Mouse (Mus musculus): ENCODE results near the gene Gm17324.
A peak's percentile ranks its signal among the peaks of the same experiment; 100 is the strongest.
"Not testable (repeated sequence)": the region's sequence is repeated elsewhere in the genome, so short reads cannot be mapped to it uniquely, and the experiment has no call there.

Gm17324 gene

DNA sequence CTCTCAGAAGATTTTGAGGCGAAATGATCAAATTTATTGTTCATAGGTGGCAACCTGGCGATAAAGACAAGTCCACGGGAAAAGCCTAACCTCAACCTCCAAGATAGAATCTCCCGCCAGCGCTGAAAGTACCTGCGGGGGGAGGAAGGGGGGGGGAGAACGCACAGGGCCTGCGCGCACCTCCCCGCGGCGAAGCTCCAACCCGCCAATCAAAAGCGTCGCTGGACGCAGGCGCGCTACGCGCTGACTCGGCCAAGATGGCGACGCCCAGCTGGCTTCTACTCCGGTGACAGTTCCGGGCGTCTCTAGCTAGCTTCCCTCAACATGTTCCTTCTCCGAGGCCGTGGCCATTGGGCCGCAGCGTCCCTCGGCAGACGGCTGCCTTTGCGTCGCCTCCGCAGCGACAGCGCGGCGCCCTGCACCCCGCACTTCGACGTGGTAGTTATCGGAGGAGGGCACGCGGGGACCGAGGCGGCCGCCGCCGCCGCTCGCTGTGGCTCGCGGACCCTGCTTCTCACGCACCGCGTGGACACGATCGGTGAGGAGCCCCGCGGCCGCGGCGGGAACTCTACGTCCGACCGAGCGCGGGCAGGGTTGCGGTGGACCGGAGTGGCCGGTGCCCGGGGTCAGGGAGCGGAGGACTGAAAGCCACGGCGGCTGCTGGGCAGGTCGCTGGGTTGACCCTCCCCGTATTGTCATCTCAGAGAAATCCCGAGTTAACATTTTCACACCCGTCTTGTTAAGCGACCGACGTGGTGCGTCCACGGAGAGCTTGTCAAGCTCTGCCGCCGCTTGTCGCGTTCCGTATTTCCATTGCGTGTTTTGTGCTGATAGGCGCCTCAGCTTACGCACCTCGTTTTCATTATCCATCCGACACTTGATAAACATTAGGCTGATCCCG is at the start of gene Gm17324, which contains the start of gene Mto1:
Gm17324 (minus strand) TSS at position 814 of the 901 bp plus-strand sequence.
Mto1 (plus strand) TSS at position 236 of the 901 bp plus-strand sequence.
- peak; percentile 73 for DNase-seq (ENCODE audit: low read depth, low spot score)

DNA sequence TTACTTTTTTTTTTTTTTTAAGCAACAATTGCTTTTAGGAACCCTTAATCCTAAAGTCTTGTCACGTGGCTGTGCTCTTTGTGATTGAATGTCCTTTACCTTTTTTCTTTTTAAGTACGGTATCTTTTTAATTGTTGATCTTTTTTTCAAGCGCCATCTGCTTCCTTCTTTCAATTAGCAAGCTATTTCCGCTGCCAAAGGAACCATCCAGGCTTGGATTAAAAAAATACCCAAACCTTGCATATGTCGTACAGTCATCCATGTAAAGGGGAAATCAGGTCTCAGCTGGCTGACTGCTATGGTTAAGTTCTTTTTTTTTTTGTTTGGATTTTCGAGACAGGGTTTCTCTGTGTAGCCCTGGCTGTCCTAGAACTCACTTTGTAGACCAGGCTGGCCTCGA is 44.6 kb upstream of the Gm17324 start:
- DNase-seq (ENCODE audit: low read depth, low spot score): no peak

DNA sequence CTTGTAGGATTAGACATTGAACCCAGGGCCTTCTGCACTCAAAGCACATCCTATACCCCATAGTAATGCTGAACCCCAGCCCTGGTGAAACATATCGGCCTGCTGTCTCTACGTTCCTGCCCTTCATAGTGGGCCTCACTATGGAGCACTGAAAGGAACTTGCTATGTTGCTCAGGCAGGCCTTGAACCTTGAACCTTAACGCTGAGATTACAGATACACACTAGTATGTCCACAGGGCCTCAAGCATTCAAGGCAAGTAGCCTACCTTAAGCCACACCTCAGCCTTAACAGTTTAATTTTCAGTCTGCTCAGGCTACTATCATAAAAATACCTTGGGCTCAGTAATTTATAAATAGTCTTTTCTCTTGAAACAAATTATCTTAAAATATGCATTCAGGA is 43.7 kb upstream of the Gm17324 start:
- DNase-seq (ENCODE audit: low read depth, low spot score): no peak

DNA sequence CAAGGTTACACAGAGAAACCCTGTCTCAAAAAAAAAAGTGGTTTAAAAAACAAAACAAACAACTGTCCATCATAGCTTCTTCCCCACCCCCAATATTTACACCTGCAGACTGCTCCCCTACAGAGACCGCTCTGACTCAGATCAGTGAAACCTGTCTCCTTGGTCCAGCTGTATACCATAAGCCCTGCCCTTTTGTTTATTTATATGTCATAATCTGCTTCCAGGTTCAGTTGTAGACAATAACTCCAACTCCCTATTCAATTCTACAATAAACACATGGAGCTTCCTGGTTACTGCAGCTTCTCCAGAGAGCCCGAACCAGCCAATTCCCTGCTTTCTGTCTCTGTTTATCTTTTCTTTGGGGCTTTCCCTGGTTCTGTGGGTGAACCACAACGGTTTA is 42.6 kb upstream of the Gm17324 start:
- DNase-seq (ENCODE audit: low read depth, low spot score): no peak

- DNase-seq (ENCODE audit: low read depth, low spot score): no peak
Measured at GRCm38 (mm10) chr9:78488890-78489420, 40.4 kb upstream of the Gm17324 start, which contains the start of gene Eef1a1. Gene Eef1a1 (minus strand): TSS chr9:78489151.

GRCm38 (mm10) chr9:78488021-78488420 is 39.4 kb upstream of the Gm17324 start:
- not testable (repeated sequence) for DNase-seq (ENCODE audit: low read depth, low spot score)

GRCm38 (mm10) chr9:78484660-78485059 is 36.1 kb upstream of the Gm17324 start:
- no peak for DNase-seq (ENCODE audit: low read depth, low spot score)

DNA sequence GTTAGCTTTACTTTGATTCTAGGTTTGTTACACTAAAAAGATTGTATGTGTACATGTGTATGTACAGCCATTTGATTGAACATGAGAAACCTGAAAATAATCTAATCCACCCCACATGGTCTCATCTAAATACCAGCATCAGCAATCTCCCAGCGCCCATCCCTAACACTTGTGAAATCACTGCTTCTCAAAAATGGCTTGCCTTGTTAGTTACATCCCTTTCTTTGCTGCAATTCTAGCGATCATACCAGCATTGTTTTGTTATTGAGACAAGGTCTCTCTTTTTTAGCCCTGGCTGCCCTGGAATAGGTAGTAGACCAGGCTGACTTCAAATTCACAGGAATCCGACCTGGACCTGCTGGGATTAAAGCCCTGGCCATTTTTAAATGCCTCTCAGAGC is 33.8 kb upstream of the Gm17324 start:
- no peak for DNase-seq (ENCODE audit: low read depth, low spot score)

DNA sequence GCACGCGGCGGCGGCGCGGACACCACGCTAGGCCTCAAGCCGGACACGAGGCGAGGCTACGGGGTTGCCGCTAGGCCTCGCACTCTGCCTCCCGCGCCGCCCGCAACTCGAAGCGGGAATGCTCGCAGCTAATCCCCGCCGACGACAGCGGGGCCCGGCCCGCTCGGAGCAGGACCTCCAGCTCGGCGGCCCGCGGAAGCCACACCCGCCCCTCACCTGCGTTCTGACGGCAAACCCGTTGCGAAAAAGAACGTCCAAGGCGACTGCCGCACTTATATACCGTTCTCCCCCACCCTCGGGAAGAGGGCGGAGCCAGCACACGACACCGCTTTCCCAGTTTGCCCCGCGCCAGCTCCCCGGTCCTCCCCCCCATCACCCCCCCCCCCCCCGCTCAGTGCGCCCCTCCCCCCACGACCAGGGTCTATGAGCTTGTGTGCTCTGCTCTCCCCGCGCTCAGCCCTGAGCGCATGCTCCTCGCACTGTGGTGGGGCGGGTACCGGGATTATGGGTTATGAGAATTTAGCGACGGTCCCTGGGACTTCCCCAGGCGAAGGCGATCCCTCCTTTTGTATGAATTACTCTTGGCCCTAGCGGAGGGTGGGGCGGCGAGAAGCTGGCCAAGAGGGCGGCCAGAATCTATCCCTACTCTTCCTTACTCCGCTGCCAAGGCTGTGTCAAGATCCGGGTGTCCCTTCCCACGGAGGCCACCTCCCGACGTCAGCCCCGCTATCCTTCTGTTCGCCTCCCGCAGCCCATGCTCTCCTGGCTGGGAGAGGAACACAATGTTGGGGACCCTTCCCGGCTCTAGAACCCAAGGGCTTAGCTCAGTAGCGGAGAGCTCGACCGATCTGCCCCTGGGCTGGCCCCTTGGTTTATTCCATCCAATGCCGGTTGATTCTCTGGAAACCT is 33.1 kb upstream of the Gm17324 start:
- peak; percentile 94 for DNase-seq (ENCODE audit: low read depth, low spot score)

GRCm38 (mm10) chr9:78480706-78481358 is 32.2 kb upstream of the Gm17324 start:
- no peak for DNase-seq (ENCODE audit: low read depth, low spot score)

DNA sequence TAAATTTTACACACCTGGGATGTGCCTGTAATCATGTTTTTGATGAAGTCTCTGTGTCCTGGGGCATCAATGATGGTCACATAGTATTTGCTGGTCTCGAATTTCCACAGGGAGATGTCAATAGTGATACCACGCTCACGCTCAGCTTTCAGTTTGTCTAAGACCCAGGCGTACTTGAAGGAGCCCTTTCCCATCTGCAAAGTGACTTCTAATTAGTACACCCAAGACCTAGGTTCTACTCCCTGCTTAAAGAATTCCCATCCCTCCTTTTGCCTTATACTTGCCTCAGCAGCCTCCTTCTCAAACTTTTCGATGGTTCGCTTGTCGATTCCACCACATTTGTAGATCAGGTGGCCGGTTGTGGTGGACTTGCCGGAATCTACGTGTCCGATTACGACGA is 31.6 kb upstream of the Gm17324 start:
- DNase-seq (ENCODE audit: low read depth, low spot score): not testable (repeated sequence)

DNA sequence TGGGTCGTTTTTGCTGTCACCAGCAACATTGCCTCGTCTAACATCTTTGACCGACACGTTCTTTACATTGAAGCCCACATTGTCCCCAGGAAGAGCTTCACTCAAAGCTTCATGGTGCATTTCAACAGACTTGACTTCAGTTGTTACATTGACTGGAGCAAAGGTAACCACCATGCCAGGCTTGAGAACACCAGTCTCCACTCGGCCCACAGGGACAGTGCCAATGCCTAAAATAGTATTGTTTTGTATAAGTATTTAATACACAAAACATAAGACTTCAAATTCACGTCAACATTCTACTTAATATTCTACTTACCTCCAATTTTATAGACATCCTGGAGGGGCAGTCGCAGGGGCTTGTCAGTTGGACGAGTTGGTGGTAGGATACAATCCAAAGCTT is 30.7 kb upstream of the Gm17324 start:
- DNase-seq (ENCODE audit: low read depth, low spot score): not testable (repeated sequence)

DNA sequence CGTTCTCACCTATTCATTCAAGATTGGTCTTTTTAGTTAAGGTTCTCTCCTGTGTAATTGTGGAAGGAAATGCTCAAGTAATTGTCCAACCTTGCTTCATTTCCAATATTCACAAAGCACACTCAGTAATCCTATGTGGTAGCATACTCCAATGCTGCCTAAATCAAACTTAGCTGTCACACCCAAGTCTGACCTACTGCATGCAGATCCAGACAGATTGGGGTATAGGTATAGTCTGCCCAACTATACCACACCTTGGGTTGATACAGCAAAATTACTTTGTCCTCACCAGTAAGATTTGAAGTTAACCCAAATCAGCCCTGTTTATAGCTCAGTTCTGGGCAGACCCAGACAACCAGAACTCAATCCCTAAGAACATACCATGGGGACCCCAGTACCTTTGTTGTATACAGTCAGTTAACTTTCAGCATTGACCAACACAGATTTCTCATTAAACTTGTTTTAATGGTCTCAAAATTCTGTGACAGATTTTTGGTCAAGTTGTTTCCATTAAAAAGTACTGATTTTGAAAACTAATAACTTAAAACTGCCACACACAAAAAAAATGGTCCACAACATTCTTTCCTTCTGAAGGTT is 29.5 kb upstream of the Gm17324 start:
- not testable (repeated sequence) for DNase-seq (ENCODE audit: low read depth, low spot score)

DNA sequence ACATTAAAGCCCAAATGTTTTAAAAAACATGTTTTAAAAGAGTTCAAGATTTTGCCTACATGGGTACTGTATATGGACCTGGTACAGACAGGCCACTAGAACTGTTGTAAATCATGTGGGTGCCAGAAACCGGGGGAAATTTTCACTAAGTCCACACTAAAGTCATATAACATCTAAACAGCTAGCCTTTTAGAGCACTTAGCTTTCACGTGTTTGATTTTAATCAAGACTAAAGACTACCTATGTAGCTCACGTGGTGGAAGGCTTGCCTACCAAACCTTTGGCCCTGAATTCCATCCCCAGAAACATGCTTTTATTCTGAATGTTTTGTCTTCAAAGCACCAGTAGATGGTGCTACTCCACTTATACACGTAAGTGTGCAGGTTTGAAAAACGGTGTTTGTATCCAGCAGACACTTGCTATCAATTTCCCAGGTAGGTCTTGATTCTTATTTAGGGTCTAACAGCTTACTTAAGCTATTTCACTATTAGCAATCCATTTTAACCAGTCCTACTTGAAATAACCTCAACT is 28.5 kb upstream of the Gm17324 start:
- no peak for DNase-seq (ENCODE audit: low read depth, low spot score)

DNA sequence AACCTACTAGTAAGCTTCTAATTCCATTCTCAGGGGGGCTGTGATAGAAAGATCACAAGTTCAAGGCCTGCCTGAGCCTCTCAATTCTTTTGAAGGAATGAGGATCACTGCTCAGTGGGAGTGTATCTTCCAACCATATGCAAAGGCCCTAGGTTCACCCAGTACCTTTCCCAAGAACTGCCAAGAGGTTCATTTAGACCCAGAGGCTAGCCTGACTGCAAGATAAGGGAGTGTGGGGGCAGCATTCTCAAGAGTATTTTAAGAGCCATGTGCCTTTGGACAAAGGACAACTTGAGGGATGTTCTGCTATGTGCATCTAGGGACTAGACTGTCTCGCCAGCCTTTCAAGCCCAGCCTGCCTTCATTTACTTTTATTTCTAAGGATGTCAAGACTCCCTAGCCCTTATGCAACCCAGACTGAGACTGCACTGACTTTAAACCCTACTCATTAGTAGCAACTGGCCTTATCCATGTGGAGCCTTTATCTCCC is 28.0 kb upstream of the Gm17324 start:
- DNase-seq (ENCODE audit: low read depth, low spot score): no peak

- no peak for DNase-seq (ENCODE audit: low read depth, low spot score)
Measured at GRCm38 (mm10) chr9:78475873-78476272, 27.3 kb upstream of the Gm17324 start.

GRCm38 (mm10) chr9:78475383-78475780 is 26.8 kb upstream of the Gm17324 start:
- DNase-seq (ENCODE audit: low read depth, low spot score): no peak

- no peak for DNase-seq (ENCODE audit: low read depth, low spot score)
Measured at GRCm38 (mm10) chr9:78474771-78475382, 26.3 kb upstream of the Gm17324 start.

GRCm38 (mm10) chr9:78474270-78474669 is 25.7 kb upstream of the Gm17324 start:
- DNase-seq (ENCODE audit: low read depth, low spot score): no peak

DNA sequence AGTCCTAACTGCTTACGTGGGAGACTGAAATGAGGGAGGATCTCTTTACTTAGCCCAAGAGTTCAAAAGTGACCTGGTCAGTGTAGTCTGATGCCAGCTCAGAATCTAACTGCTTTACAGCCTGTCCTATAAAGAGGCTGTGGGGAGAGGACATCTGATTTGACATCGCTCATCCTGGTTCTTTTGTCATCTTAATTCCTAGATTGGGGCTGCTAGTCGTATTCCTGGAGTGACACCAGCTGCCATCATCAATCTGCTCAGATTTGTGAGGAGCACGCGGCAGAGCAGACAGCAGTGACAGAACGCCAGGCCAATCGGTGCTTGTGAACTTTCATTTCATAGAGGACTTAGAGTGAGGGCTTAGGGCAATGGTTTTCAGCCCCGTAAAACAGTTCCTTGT is 25.0 kb upstream of the Gm17324 start:
- no peak for DNase-seq (ENCODE audit: low read depth, low spot score)

All from WW6 (cell line).